Mouse (Mus musculus) urinary bladder, adult 2 months (tissue): ENCODE results near the gene Gm20489. TPM values are rescaled to one million over a fixed set of nuclear protein-coding genes. Genes with fewer than 3 reads are reported as not detected.

Source experiments
- DNase-seq: peaks from one replicate; pipeline ENCODE4 v3.0.0; 2022; ENCODE audit warnings: low spot score
- polyA plus RNA-seq: library from polyadenylated mRNA; depleted of rRNA; stranded (reverse); fragments of >200 nt; gene quantifications from 2 replicates; pipeline ENCODE4 v1.2.3, GENCODE M21; 2012; rRNA removed

Gene Gm20489
- not detected in 2 replicates for polyA plus RNA-seq

DNA sequence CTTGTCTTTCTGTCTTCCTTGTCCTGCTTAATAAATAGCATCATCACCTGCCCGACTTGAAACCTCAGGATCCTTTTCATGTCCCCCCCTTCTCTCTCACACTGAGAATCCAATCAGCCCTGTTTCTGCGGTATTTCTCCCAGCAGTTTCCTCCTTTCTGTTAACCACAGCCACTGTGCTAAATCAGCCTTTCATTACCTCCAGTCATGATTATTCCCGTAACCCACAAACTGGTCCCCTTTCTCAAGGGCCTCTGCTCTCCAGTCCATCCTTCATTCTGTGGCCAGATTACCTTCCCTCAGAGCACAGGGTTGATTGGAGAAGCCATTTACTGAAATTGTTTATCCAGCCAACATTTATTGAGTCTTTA, at the start of gene Gm20489:
Gm20489 (minus strand) TSS at position 269 of the 370 bp plus-strand sequence.
- DNase-seq, result no peak

DNA sequence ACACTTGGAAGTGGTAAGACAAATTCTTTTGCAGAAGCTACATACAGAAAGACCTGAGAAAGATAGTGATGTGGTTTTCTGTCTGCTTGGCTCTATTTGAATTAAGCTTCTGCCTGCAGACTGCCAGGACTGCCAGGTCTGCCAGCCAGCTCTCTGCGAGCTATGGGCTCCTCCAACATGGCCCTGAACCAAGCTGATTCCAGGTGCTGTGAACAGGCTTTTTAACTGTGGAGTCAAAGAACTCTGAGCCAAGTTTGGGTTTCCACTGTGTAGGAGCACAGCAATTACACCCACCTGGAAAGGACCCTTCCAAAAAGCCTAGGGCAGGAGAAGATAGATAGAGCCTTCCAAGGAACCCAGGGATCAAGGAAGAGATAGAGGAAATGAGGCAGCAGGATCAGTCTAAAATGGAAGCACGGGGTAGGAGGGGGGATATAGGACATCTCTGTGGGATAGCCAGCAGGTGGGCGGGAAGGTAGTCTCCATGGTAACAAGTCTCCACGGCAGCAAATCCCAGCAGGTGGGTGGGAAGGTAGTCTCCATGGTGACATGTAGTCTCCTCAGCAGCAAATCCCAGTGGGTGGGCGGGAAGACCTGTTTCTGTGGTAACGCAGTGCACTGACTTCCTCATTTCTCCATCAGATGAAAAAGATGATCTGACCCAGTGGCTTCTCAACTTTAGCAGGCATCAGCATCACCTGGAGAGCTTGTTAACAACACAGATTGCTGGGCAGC, 45.0 kb upstream of the Gm20489 start:
- DNase-seq, result no peak

- no peak for DNase-seq
These were observed 40.5 kb upstream of the Gm20489 start for GRCm38 (mm10) chrX:101309299-101309698.

GRCm38 (mm10) chrX:101304646-101305045, 35.8 kb upstream of the Gm20489 start:
- DNase-seq, result no peak

DNA sequence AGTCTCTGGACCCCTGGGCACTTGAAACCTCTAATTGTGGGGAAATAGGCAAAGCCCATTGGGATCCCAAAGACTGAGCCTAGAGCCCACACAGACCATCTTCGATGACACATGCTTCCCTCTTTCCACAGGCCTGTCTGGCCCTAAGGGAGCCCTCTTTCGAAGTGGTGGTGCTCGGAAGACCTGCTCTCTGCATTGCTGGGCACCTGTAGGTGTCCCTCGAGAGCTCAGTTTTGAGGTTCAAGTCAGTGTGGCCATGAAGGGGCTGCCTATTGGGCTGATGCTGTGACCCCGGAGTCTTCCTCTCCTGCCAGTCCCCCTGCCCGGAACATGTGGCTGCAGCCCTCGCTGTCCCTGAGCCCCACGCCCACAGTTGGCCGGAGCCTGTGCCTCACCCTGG, 32.8 kb upstream of the Gm20489 start:
- DNase-seq, result no peak

GRCm38 (mm10) chrX:101300427-101301030, 31.7 kb upstream of the Gm20489 start:
- no peak for DNase-seq

GRCm38 (mm10) chrX:101299473-101300426, 30.9 kb upstream of the Gm20489 start:
- no peak for DNase-seq

- DNase-seq, result no peak
These were observed 30.2 kb upstream of the Gm20489 start, which contains the start of gene Nlgn3 for GRCm38 (mm10) chrX:101299055-101299454. TSS of gene Nlgn3 (plus strand) at chrX:101299168.

GRCm38 (mm10) chrX:101290111-101290510, 21.3 kb upstream of the Gm20489 start:
- DNase-seq, result no peak

DNA sequence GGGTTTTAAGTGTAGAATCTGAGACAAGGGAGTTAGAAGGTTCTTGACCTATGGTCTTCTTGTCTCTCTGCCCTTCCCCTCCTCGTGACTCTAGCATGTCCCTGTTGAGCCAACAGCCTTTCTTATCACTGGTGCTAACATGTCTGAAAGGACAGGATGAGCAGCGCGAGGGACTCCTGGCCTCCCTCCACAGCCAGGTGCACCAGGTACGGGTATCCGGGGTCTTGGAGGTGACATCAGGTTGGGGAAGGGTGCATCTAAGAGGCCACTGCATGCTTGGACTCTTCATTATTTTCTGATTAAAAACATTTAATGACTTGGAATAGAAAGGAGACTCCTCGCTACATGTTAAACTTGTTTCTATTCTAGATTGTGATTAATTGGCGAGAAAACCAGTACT, 20.2 kb upstream of the Gm20489 start:
- no peak for DNase-seq

GRCm38 (mm10) chrX:101288432-101288831, 19.6 kb upstream of the Gm20489 start:
- DNase-seq, result no peak

GRCm38 (mm10) chrX:101287543-101287942, 18.7 kb upstream of the Gm20489 start:
- DNase-seq, result no peak

- no peak for DNase-seq
These were observed 17.3 kb upstream of the Gm20489 start for GRCm38 (mm10) chrX:101285953-101286670.

DNA sequence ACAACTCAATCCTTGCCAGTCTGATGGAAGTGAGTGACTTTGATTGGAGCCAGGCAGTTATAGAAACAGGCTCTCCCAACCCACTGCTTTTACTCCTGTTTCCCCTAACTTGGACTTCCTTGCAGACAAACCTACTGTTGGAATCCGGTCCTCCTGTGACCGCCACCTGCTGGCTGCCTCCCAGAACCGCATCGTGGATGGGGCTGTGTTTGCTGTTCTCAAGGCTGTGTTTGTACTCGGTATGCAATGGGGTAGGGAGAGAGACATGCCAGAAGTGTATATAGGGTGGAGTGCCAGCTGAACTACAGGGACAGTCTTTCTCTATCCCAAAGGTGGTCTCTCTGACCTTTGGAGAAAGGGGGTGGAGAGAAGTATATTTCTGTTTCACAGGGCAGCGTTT, 16.7 kb upstream of the Gm20489 start:
- no peak for DNase-seq

- no peak for DNase-seq
These were observed 14.0 kb upstream of the Gm20489 start for GRCm38 (mm10) chrX:101282813-101283212.

DNA sequence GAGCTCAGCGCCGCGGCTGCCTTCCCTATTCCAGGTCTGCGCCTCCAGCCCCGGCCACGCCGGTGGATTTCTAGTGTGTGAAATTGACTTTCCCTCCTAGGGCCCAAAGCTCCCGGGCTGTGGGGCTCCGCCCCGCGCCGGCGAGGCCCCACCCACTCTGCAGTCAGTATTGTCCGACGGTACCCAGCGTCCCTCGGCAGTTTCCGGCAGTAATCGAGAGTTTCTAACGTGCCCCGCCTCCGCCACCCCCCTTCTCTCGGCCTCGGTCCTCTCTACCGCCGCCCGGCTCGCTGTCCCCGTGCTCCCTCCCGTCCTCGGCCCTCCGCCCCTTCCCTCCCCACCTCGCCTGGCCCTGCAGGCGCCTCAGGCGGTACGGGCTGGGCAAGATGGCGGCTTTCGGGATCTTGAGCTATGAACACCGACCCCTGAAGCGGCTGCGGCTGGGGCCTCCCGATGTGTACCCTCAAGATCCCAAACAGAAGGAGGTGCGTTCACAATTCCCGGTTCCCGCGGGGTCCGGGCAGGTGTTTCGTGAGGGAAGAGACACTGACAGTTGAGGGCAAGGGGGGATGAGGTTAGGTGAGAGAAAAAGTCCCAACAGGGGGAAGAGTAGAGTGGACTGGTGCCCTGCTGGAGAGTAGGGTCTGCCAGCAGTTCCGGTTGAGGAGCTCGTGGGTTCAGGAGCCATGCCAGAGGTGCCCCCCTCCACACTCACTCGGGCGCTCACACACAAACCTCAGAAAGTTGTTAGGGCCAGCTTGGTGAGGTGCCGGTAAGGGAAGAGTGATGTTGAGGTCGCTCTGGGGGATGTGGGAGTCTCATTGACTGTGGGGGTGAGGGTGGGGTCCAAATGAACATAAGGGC, 5.3 kb upstream of the Gm20489 start, which contains the start of gene Med12:
Med12 (plus strand) TSS at position 156 of the 864 bp plus-strand sequence.
- DNase-seq, result peak; percentile 63

GRCm38 (mm10) chrX:101273410-101273809, 4.6 kb upstream of the Gm20489 start:
- DNase-seq, result no peak

GRCm38 (mm10) chrX:101268025-101268754, 633 bp downstream of the Gm20489 start, which contains the start of gene Il2rg:
TSS of gene Il2rg (minus strand) at chrX:101268255.
- DNase-seq, result no peak

GRCm38 (mm10) chrX:101266631-101267030, 2.2 kb downstream of the Gm20489 start:
- no peak for DNase-seq

GRCm38 (mm10) chrX:101263892-101264291, 4.9 kb downstream of the Gm20489 start, which contains the start of gene Gm614:
TSS of gene Gm614 (minus strand) at chrX:101263992.
- no peak for DNase-seq
